Mouse (Mus musculus): ENCODE results near the gene Rnf26.

Rnf26 gene

DNA sequence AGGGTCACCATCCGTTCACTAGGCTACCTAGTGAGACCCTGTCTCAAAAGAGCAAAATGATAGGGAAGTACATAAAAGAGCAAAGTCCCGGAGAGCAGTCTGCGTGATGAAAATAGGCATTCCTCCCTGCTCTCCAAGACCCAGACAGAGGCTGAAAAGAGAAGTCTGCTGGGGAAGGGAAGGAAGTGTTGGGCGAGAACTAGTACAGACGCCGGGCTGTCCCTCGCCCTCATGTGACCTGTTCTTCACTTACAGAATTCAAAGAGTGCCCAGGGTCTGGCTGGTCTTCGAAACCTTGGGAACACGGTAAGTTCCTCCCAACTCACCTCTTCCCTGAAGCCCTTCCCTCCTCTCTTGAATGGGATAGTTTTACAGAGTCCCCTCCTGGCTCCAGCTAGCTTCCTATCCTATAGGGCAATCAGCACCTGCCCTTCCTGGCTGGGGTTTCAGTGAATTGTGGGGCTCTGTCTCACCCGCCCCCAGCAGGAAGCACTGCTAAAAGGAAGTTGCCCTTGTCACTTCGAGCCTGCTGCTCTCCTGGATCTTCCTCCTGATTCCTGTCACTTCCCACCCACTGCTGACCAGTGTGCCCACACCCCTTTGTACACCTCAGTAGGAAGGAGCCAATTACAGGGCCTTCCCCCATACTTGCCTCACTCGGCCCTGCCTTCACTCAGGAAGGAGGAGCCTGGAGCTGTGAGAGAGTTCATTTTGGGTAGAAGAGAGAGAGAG lies 24.3 kb downstream of the Rnf26 start:
- no peak for DNase-seq (ENCODE audit: low spot score)

DNA sequence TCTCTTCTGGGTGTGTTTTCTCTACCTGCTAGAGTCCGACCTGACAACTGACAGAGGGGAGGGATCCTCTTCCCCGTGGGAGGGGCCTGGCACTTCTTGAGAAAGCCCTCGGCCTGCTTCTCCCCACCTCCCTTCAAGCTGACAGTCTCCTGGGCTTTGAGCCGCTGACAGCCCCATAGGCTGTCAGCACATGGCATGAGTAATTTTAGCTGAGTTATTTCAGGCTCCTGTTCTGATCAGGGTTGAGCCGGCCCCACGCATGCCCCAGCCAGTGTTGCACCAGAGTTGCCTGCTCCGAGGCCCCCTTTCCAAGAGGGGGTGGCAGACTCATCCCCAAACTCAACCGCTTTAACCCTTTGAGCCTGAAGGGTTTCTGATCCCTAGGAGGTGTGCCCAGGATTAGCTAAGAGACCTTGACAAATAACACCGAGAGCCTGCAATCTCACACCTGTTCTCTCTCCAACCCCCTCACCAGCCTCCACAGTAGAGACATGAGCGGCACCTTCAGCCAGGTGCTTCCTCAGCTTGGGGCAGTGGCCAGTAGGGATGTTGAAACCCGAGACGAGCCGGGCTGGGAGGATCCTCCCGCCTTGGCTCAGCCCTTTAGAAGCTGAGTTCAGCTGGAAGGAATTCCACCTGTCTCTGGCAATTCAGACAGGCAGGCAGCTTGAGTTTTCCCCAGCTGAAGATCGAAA lies 25.4 kb downstream of the Rnf26 start:
- no peak for DNase-seq (ENCODE audit: low spot score)

DNA sequence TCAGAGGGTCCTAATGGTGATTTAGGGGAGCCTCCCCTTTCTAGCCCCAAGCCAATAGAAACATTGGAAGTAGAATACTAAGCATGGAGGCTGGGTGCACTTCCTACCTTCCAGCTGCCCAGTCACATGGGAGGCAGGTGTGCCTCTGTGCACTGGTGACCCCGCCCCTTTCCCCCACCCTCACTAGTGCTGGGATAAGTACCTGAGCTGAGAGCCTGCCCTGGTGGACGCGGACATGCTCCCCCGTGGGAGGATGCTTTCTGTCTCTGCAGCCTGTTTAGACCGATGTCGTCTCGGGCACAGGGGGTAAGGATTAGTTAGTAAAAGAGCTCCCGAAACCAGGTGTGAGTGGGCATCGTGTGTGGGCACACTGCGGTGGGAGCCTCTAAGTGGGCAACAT lies 26.4 kb downstream of the Rnf26 start:
- DNase-seq (ENCODE audit: low spot score): no peak

DNA sequence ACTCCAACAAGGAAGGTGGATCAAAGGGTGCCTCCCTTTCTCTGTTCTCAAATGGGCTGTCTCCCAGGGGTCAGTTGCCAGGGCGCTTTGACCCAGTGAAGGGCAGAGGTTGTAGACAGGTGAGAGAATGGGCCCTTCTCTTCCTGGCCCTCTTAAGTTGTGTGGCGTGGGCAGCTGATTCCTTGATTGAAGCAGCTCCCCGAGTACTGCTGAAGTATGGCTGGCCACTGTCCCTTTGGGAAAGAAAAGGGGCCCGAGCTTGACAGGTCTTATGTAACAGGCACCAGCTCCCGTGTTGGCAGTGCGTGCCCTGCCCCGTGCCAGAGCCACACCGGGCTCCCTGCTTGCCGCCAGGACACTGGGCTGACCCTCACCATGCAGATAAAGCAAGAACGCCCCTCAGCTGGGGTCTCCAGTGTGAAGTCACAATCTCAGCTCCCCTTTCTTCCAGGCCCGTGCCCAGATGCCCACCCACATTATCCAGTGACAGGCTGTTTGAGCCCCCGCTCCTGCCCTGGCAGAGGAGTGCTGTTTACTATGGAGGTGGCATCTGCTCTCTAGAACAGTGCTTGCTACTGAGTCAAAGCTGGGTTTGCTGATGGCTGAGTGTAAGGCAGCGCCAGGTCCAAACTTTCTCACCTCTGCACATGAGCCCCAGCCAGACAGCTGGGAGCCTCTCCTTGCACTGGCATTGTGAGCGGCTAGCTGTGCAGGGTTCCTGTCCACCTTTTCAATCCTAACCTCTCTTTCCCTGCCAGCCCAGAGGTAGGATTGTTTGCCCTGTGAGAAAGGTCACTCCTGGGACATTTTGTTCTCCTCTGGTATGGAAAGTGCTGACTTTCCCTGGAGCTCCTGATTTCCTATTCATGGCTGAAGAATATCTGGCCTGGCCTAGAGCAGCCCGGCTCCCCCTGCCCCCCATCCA lies 27.3 kb downstream of the Rnf26 start:
- no peak for DNase-seq (ENCODE audit: low spot score)

DNA sequence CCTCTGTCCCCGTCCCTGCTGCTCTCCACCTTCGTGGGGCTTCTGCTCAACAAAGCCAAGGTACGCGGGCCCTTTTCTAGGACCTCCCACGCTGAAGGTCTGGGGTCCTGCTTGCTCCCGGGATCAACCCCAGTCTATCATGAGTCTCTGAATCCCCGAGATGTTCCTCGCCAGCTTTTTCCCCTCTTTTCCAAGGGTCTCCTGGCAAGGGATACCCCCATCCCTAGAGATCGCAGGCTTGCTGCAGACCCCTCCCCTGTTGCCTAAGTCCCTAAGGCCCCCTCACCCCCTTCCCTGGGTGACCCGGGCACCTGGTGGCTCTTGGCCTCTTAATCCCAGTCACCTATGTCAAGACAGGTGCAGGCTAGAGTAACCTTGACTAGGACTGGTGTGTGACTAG lies 28.0 kb downstream of the Rnf26 start:
- DNase-seq (ENCODE audit: low spot score): no peak

DNA sequence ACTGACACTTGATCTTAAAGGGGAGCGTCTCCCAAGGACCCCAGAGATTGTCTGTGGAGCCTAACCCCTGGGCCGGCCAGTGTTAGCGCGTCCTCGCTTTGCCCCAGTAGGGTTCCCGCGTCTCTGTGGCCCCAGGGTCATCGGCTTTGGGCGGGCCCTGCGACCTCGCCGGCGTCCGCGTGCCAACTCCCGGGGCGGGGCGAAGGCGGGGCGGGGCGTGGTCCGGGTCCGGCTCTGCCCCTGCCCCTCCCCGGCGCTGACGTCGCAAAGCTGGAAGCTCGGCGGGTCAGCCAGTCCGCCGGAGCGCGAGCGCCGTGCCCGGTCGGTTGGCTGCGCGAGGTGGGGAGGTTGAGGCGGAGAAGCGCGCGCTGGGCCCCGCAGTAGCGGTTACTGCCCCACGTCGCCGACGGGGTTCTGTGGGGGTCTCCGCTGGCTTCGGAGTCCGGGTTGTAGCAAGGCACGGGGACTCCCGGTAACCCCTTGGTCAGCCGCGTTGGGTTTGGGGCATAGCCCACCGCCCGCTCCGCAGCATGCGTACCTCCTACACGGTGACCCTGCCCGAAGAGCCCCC lies 28.6 kb downstream of the Rnf26 start:
- peak; percentile 97 for DNase-seq (ENCODE audit: low spot score)

DNA sequence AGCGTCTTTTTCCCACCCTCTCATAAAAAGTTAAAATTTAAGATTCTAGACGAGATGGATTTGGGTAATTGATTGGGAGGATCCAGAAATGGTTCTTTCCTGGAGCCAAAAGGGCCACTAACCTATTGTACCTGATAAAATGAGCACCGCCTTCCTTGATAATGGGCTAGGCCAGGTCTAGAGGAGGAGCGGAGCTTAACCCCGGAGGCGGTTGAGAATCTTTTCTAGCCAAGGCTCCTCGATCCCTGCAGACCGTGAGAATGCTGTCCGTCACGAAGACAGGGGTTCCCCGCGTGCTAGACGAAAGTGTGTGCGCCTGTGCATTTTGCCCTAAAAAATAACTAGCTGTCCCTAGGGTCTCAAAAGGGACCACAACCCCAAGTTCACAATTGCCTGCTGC lies 29.1 kb downstream of the Rnf26 start:
- DNase-seq (ENCODE audit: low spot score): no peak

DNA sequence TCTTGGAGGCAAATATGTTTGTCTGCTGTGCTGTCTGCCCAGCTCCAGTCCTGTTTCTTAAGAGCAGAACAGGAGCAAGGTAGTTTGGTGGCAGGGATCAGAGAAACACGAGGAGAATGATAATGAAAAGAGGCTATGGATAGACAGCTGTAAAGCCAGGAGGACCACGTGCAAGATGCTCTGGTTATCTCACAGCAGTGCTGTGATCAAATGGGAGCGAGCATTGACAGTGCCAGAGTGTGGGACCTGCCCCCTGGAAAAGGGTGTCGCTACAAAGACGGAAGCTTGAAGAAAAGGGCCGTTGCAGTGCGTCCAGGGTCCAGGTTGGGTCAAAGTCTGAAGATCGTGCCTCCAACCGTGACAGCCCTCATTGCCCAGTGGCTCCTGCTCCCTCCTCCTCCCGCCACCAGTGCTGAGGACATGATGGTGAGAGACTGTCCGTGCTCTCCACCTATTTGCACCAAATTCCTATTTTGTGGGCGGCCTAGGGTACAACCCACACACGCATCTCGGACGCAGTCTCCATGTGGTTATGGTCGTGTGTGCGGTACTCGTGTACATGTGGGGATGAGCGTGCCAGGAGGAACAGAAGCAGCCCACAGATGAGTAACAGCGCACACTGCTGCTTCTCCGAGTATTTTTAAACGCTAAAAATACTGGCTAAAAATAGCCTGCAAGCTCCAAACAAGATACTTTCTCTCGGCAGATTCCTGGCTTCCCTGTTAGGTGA lies 29.8 kb downstream of the Rnf26 start:
- DNase-seq (ENCODE audit: low spot score): no peak

DNA sequence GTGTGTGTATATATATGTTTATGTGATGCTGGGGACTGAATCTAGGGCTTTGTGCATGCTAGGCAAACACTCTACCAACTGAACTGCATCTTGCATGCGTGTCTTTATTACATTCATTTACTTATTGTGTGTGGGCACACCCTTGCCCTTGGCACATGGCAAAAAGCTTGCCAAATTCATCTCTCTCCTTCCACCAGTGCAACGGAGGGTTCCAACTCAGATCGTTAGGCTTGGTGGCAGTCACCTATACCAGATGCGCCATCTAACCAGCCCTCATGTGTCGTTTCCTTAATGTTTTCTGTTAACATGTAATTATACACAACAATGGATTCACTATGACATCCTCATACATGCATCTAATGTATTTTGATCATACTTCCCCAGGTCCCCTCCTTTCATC lies 31.1 kb downstream of the Rnf26 start:
- DNase-seq (ENCODE audit: low spot score): no peak

DNA sequence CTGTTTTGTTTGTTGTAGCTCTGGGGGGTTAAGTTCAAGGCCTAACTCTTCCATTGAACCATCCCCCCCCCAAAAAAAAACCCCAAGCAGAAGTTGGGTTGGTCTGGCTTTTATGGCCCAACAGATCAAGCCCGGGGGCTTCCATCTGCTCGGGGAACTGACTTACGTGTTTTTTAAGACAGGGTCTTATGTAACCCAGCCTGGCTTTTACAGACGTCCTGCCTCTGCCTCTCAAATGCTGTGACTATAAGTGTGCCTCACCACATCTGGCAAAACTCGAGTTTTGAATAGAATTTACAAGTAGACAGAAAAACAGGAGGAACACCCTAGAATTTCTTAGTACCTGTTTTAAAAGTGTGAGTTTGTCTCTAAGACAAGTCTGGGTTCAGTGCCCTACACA lies 31.7 kb downstream of the Rnf26 start:
- DNase-seq (ENCODE audit: low spot score): no peak

DNA sequence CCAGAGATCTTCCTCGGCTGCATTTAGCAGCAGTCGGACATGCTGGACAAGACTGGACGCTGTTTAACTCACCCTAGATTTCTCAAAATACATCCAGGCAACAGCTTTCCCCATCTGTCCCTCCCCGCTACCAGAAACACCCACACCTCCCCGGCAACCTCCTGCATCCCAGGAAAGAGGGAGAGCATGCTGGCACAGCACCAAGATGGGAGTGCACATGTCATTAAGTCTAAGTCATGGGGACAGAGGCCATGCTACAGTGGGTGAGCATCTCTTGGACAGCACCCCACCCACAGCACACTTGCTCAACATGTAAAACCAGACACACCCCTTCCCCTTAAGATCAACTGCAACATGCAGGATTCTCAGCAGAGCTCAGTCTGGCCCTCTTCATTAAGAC lies 32.4 kb downstream of the Rnf26 start:
- no peak for DNase-seq (ENCODE audit: low spot score)

DNA sequence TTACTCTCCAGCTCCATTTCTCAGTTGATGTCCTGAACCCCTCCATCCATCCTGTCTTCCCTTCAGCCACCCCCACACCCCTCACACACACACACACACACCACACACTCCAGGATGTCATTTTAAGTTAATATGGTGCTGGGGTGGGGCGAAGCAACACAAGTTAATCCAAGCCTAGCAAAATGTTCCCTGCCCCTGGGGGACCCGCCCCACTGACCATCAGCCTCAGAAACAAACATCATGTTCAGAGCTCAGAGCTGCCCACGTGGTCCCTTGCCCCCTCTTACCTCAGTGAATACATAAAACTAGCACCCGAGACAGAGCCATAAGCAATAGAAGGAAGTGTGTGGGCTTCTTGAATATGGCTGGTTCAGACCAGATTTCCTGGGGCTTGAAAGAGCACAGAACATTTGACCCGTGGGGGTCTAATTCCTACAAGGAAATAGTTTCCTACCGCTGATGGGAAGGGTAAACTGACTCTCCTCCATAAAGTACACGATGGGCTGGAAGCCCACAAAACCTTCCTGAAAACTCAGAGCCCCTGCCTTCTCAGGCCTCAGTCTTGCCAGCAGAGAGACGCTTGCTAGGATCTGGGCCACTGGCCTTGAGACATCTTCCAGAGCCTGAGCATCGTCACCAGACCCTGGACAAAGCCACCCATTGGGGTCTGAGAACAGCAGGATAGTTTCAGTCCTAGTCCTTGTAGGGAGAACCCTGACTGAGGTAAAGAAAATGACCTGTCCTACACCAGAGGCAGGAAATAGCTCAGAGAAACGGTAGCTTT lies 33.1 kb downstream of the Rnf26 start:
- DNase-seq (ENCODE audit: low spot score): no peak

DNA sequence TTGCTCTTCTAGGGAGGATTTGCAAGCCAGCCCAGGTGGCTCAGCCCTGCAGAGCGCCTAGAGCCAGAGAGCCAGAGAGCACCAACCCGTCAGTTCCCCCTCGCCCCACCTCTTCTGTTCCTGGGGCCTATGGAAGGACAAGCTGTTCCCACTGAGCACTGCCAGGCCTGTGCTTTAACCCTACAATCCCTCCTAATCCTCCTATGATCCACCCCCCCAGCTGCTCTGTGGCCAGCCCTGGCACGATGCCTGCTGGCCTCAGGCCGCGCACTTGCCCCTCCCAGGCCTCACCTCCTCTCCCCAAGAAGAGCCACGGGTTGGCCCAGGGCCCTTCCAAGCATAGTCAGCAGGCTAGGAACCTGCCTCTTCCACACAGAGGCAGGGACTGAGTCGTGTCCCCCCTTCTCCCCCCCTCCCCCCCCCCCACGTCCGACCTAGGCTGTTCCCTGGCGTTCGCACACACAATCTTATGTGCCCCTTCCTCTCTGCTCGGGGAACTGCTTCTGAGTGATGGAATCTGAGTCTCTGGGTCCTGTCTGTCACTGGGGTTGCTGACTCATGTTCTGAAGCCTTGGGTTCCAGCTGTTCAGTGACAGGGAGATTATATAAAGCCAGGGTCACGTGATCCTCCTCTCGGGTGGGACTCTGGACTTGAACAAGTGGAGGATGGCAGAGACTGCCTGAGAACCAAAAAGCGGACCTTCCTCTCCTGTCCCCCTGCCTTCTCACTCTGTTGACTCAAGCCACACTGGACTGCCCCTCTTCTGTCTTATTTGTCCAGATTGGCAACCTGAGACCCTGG lies 34.2 kb downstream of the Rnf26 start:
- DNase-seq (ENCODE audit: low spot score): peak; percentile 86

DNA sequence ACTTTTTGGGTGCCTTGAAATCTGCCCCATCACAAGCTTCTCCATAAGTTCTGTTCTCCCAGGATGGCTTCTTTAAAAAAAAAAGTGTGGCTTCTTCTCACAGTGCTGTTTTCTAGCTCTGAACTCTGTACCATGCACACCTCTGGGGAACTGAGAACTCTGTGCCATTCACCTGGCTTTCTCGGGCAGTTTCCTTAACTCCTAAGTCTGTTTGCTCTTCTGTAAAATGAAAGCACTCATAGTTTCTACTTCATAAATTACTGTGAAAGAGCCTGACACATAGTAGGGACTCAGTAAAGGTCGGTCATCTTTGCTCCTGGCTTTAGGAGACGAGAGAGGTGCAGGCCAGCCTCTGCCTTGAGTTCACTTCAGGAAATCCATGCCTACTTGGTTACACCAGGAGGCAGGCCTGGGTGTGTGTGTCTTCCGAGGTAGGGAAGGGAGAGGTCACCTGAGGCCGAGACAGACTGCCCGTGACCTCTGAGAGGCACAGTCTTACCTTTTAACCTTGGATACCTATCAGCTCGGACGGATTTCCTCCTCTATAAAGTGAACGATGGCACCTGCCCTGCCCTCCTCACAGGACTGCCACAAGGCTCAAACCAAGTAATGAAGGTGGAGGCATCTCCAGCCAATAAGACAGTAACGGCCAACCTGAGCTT lies 35.0 kb downstream of the Rnf26 start:
- DNase-seq (ENCODE audit: low spot score): no peak

DNA sequence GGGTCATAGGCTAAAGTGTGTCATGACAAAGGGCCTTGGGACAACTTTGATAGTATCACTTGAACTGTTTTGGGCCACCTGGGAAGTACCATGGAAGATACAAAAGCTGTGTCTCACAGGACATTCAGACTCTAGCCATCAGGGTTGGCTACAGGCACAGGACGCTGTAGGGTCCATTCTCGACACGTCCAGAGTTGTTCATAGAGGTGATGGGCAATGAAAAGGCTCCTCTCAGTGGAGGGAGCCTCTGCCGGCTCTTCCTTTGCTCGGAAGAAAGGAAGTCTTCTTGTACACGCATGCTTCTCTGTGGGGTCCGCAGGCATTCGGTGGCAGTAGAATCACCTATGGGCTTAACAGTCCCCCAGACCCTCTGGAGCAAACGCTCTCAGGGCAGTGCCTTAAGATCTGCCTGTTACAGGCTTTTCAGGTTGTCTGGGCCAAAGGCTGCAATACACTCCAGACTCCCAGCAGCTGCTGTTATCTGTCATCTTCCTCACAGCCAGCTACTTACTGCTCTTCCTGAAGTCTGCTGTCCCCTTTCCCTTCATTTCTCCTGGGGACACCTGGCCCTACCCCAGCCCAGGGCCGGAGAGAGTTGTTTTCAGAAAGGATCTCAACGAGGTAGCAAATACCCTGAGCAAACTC lies 35.9 kb downstream of the Rnf26 start:
- DNase-seq (ENCODE audit: low spot score): no peak

DNA sequence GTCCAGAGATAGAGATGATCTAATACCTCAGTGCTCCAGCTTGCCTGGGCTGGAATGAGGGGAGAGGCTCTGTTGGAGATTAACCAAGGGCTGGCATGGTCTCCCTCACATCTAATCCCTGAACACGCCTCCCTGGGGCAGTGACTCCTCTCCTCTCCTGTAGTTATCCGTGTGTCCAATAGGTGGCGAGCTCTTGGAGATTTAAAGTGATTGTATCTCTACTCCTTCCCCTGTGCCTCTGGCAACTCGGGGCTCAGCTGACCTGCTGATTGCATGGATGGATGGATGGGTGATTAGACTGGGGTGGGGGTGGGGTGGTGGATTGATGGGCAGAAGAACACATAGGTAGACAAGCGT lies 36.6 kb downstream of the Rnf26 start:
- peak; percentile 83 for DNase-seq (ENCODE audit: low spot score)

DNA sequence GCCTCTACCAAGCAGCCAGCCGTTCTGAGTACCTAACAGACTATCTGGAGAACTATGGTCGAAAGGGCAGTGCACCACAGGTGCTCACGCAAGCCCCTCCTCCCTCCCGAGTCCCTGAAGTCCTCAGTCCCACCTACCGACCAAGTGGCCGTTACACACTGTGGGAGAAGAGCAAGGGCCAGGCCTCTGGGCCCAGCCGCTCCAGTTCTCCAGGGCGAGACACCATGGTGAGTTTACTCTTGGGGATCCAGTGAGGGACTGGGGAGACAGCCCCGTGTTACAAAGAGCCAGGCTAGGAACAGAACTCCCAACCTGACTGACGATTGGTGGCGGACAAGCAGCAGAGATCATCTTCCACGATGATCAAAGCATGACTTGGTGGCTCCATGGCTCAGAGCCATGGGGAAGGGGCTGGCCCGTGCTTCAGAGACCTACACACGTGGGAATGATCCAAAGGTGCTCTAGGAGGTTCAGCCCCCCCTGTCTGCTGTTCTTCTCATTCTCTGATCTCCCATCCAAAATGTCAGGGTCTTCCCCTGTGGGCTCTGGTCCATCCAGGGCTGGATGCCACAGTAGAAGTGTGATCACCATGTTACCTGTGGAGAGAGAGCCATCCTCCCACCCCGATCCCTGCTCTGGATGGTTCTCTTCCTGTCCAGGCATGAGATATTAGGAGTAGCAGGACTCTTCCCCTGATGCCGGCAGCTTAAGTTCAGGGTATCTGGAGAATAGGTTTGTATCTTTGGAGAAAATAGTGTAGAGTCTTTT lies 37.1 kb downstream of the Rnf26 start:
- DNase-seq (ENCODE audit: low spot score): no peak

DNA sequence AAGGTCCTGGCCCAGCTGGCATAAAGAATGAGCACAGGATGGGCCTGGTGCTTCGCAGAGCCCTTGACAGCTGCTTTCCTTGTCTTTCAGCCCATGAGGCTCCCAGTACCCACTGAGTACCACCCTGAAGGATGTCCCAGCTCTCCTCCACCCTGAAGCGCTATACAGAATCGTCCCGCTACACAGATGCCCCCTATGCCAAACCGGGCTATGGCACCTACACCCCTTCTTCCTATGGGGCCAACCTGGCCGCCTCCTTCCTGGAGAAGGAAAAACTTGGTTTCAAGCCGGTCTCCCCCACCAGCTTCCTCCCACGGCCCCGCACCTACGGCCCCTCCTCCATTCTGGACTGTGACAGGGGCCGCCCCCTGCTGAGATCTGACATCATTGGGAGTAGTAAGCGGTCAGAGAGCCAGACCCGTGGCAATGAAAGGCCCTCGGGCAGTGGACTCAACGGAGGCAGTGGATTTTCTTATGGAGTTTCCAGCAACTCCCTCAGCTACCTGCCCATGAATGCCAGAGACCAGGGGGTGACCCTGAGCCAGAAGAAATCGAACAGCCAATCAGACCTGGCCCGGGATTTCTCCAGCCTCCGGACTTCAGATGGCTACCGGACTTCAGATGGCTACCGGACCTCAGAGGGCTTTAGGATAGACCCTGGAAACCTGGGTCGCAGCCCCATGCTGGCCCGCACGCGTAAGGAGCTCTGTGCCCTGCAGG lies 37.9 kb downstream of the Rnf26 start:
- DNase-seq (ENCODE audit: low spot score): no peak
